Mouse (Mus musculus) neural tube, embryonic 11.5 days (tissue): Measurements from ENCODE around the gene Stap1. TPM values are rescaled to one million over a fixed set of nuclear protein-coding genes. Genes with fewer than 3 reads are reported as not detected.

Source experiments
- ATAC-seq: fragments of 200-750 bp; cut with Nextera tagmentation; 2 replicates; pipeline ENCODE4 v1.8.0; 2017; ENCODE audit warnings: moderate number of reproducible peaks, mild to moderate bottlenecking, moderate TSS enrichment, moderate library complexity; ENCODE audit not compliant: insufficient read depth, low FRiP score, low TSS enrichment
- DNase-seq: peaks from one replicate; pipeline ENCODE4 v3.0.0-alpha.2; 2015; ENCODE audit warnings: low spot score
- H3K27ac ChIP-seq: fragments of 300-500 bp; sonication (generic); 2 replicates; pipeline ENCODE4 v1.5.1; 2014; ENCODE audit warnings: low read depth, mild to moderate bottlenecking, low read length
- H3K27me3 ChIP-seq: fragments of 300-500 bp; sonication (generic); 2 replicates; pipeline ENCODE4 v1.6.1; 2014; ENCODE audit warnings: mild to moderate bottlenecking, low read length, mixed read lengths; ENCODE audit not compliant: control insufficient read depth, insufficient read depth
- H3K36me3 ChIP-seq: fragments of 300-500 bp; sonication (generic); 2 replicates; pipeline ENCODE4 v1.6.1; 2014; ENCODE audit warnings: mild to moderate bottlenecking, low read length, moderate library complexity, mixed read lengths; ENCODE audit not compliant: control insufficient read depth, insufficient read depth
- H3K4me1 ChIP-seq: fragments of 300-500 bp; sonication (generic); 2 replicates; pipeline ENCODE4 v1.6.1; 2014; ENCODE audit warnings: low read length, mixed read lengths; ENCODE audit not compliant: control insufficient read depth, insufficient read depth
- H3K4me2 ChIP-seq: fragments of 300-500 bp; sonication (generic); 2 replicates; pipeline ENCODE4 v1.6.1; 2014; ENCODE audit warnings: low read depth, mild to moderate bottlenecking, moderate library complexity
- H3K4me3 ChIP-seq: fragments of 300-500 bp; sonication (generic); 2 replicates; pipeline ENCODE4 v1.5.1; 2014; ENCODE audit warnings: low read depth, low read length
- H3K9ac ChIP-seq: fragments of 300-500 bp; sonication (generic); 2 replicates; pipeline ENCODE4 v1.6.1; 2014; ENCODE audit warnings: mild to moderate bottlenecking, low read length
- H3K9me3 ChIP-seq: fragments of 300-500 bp; sonication (generic); 2 replicates; pipeline ENCODE4 v1.6.1; 2016; ENCODE audit warnings: low read length; ENCODE audit not compliant: control insufficient read depth
- WGBS: fragments of 180-500 bp; shearing (Covaris S2); extraction: QIAGEN DNeasy Blood & Tissue Kit; methylation state at CpG from one replicate; pipeline ENCODE4 v1.1.7; 2014; 5-methylcytosine and 5-hydroxymethylcytosine counted together
- polyA plus RNA-seq: library from polyadenylated mRNA; unstranded; fragments of >200 nt; fragmentation: Nextera tagmentation; extraction: Ambion mirVana; gene quantifications from 2 replicates; pipeline ENCODE4 v1.2.1, GENCODE M21; 2014

Gene Stap1
- polyA plus RNA-seq, 1 experiment from 2014 or later, result 0.15 TPM

GRCm38 (mm10) chr5:86072756-86073386 is 1.3 kb downstream of the Stap1 start:
- H3K9ac ChIP-seq, result no peak overlapping the region
- H3K4me1 ChIP-seq, result no peaks in the 10 kb centered on the region
- WGBS, result 88% methylated on average over 4 of the region's 4 CpGs
- no peak overlapping the region for H3K4me2 ChIP-seq
- H3K4me3 ChIP-seq, result no peak overlapping the region
- H3K9me3 ChIP-seq, result no peaks in the 10 kb centered on the region
- DNase-seq (no peak), ATAC-seq (no peak)
- H3K27ac ChIP-seq, result no peak overlapping the region
- H3K27me3 ChIP-seq, result no peaks in the 10 kb centered on the region
- no peaks in the 10 kb centered on the region for H3K36me3 ChIP-seq

GRCm38 (mm10) chr5:86078720-86079334 is 7.3 kb downstream of the Stap1 start:
- Histone ChIP-seq H3K4me2 (no peak overlapping the region), H3K9ac (no peak overlapping the region), H3K36me3 (no peaks in the 10 kb centered on the region), H3K27me3 (no peaks in the 10 kb centered on the region), H3K4me1 (no peaks in the 10 kb centered on the region), H3K9me3 (no peaks in the 10 kb centered on the region), H3K4me3 (no peak overlapping the region), H3K27ac (no peak overlapping the region)
- DNase-seq, result no peak
- ATAC-seq, result no peak
- WGBS, result 89% methylated on average over 3 of the region's 3 CpGs

GRCm38 (mm10) chr5:86083987-86084386 is 12.4 kb downstream of the Stap1 start:
- 84% methylated on average over 6 of the region's 6 CpGs for WGBS
- Histone ChIP-seq H3K36me3 (no peaks in the 10 kb centered on the region), H3K9me3 (no peaks in the 10 kb centered on the region), H3K9ac (no peak overlapping the region), H3K27me3 (no peaks in the 10 kb centered on the region), H3K4me1 (no peaks in the 10 kb centered on the region), H3K4me3 (no peak overlapping the region), H3K27ac (no peak overlapping the region), H3K4me2 (no peak overlapping the region)
- ATAC-seq, result no peak
- no peak for DNase-seq

- no peak for DNase-seq
- H3K4me2 ChIP-seq, result no peak overlapping the region
- no peak overlapping the region for H3K27ac ChIP-seq
- H3K9ac ChIP-seq, result no peak overlapping the region
- no peaks in the 10 kb centered on the region for H3K27me3 ChIP-seq
- ATAC-seq, result no peak
- no peaks in the 10 kb centered on the region for H3K36me3 ChIP-seq
- H3K4me1 ChIP-seq, result no peaks in the 10 kb centered on the region
- H3K4me3 ChIP-seq, result no peak overlapping the region
- 86% methylated on average over 7 of the region's 7 CpGs for WGBS
- H3K9me3 ChIP-seq, result no peaks in the 10 kb centered on the region
Observed at GRCm38 (mm10) chr5:86084979-86085378, 13.4 kb downstream of the Stap1 start.

- no peaks in the 10 kb centered on the region for H3K9me3 ChIP-seq
- 85% methylated on average over 6 of the region's 6 CpGs for WGBS
- DNase-seq (no peak), ATAC-seq (no peak)
- H3K27ac ChIP-seq, result no peak overlapping the region
- no peaks in the 10 kb centered on the region for H3K36me3 ChIP-seq
- no peaks in the 10 kb centered on the region for H3K4me1 ChIP-seq
- no peaks in the 10 kb centered on the region for H3K27me3 ChIP-seq
- H3K9ac ChIP-seq, result no peak overlapping the region
- no peak overlapping the region for H3K4me3 ChIP-seq
- no peak overlapping the region for H3K4me2 ChIP-seq
Observed at GRCm38 (mm10) chr5:86086751-86087150, 15.2 kb downstream of the Stap1 start.

- H3K4me3 ChIP-seq, result no peak overlapping the region
- no peaks in the 10 kb centered on the region for H3K4me1 ChIP-seq
- no peak for ATAC-seq
- no peaks in the 10 kb centered on the region for H3K27me3 ChIP-seq
- no peak overlapping the region for H3K27ac ChIP-seq
- H3K9ac ChIP-seq, result no peak overlapping the region
- no peaks in the 10 kb centered on the region for H3K9me3 ChIP-seq
- WGBS, result 94% methylated on average over 9 of the region's 9 CpGs
- no peaks in the 10 kb centered on the region for H3K36me3 ChIP-seq
- no peak for DNase-seq
- H3K4me2 ChIP-seq, result no peak overlapping the region
Observed at GRCm38 (mm10) chr5:86094754-86095153, 23.2 kb downstream of the Stap1 start.

GRCm38 (mm10) chr5:86098988-86099387 is 27.4 kb downstream of the Stap1 start:
- Histone ChIP-seq H3K27me3 (no peaks in the 10 kb centered on the region), H3K27ac (no peak overlapping the region), H3K4me2 (no peak overlapping the region), H3K9ac (no peak overlapping the region), H3K4me1 (no peaks in the 10 kb centered on the region), H3K4me3 (no peak overlapping the region), H3K36me3 (no peaks in the 10 kb centered on the region), H3K9me3 (no peaks in the 10 kb centered on the region)
- WGBS, result 88% methylated on average over 3 of the region's 3 CpGs
- DNase-seq, result no peak
- no peak for ATAC-seq

GRCm38 (mm10) chr5:86100621-86101020 is 29.1 kb downstream of the Stap1 start:
- Histone ChIP-seq H3K27me3 (no peaks in the 10 kb centered on the region), H3K4me1 (no peaks in the 10 kb centered on the region), H3K27ac (no peak overlapping the region), H3K36me3 (no peaks in the 10 kb centered on the region), H3K4me2 (no peak overlapping the region), H3K4me3 (no peak overlapping the region), H3K9ac (no peak overlapping the region), H3K9me3 (no peaks in the 10 kb centered on the region)
- ATAC-seq (no peak), DNase-seq (no peak)
- 90% methylated on average over 3 of the region's 3 CpGs for WGBS

GRCm38 (mm10) chr5:86102176-86102575 is 30.6 kb downstream of the Stap1 start:
- H3K4me1 ChIP-seq, result no peaks in the 10 kb centered on the region
- 100% methylated on average over 2 of the region's 2 CpGs for WGBS

More at GRCm38 (mm10) chr5:86102176-86102575, 30.6 kb downstream of the Stap1 start:
- Histone ChIP-seq H3K4me3 (no peak overlapping the region), H3K9ac (no peak overlapping the region), H3K36me3 (no peaks in the 10 kb centered on the region), H3K27ac (no peak overlapping the region), H3K4me2 (no peak overlapping the region), H3K27me3 (no peaks in the 10 kb centered on the region), H3K9me3 (no peaks in the 10 kb centered on the region)
- ATAC-seq (no peak), DNase-seq (no peak)
